Mouse (Mus musculus): ENCODE measurements around the gene Smad6.

GRCm38 (mm10) chr9:64011356-64011755 is 10.5 kb downstream of the Smad6 start:
- TF ChIP-seq POLR2A (IDR thresholded peaks at IDR 0.05; ENCODE audit: insufficient read depth, low read length) (no peak), CTCF (IDR thresholded peaks at IDR 0.05; ENCODE audit: low read depth, low read length) (peak; percentile 21)
